Comparison of ENCODE assay signal across 9 mouse cellular contexts in the genomic region with DNA sequence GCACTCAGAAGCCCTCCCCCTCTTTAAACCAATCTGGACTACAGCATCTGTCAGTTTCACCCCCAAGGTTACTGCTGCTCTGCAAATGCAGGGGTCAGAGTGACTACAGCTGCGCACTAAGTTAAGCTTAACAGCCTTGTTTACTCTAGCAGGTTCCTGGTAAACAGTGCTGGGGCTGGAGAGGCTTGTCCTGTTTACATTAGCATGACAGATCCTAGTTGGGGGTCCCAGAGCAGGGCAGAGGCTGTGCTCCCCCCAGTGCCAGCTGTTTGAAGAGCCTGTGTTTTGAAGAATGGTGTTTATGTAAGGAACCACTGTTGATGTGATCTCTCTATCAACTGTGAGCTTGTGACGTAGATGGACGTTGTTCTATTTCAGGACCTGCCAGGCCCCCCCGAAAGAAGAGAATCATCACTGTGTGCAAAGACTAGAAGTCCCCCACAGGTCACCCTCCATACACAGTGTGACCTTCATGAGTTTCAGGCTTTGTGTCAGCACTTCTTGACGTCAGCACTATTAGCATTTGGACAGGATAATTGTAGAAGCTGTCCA.
A peak's percentile ranks its signal among the peaks of the same experiment; 100 is the strongest.
DNase-seq lines count a peak whose midpoint lies in the region; ATAC-seq and TF ChIP-seq lines count a peak whose summit lies in the region.
"Had no signal": no experiment of that assay in that cellular context is flagged by ENCODE, and none has a peak within 500 bp of the region (broad histone marks: within the 10 kb centered on the region; RNA-seq: fewer than 3 reads in every experiment).

No protein-coding gene starts in this region.

- 0 out of 2 replicates have a peak, but pooled peaks have one; percentile 14 for ATAC-seq in heart, embryonic 11.5 days (replicated peaks; ENCODE audit: insufficient number of reproducible peaks, low FRiP score, low TSS enrichment)
- ATAC-seq in midbrain, embryonic 12.5 days (ENCODE audit: low FRiP score, low read depth) = peak; percentile 44; the same call in 1 of the 2 replicates
- no peak for ATAC-seq in midbrain, embryonic 16.5 days
- peak; percentile 97 for ATAC-seq in lung, embryonic 14.5 days (ENCODE audit: insufficient read depth)

- 9% methylated on average over 5 of the region's 5 CpGs for WGBS in heart, embryonic 11.5 days (ENCODE audit: insufficient replicate concordance)
- WGBS in midbrain, embryonic 12.5 days = 35% methylated on average over 5 of the region's 5 CpGs
- 44% methylated on average over 5 of the region's 5 CpGs for WGBS in midbrain, embryonic 16.5 days
- 5% methylated on average over 5 of the region's 5 CpGs for WGBS in lung, embryonic 14.5 days

- DNase-seq in heart, adult 9 months (ENCODE audit: low spot score in 2 of 2) = no peak
- peak; percentile 90 for DNase-seq in lung, embryonic 14.5 days
- DNase-seq in thymus, postnatal 4 days = no peak
- DNase-seq in cerebellum, adult 9-11 months = no peak
- no peak for DNase-seq in spleen, adult 18-20 months
- DNase-seq: cerebellum, postnatal 25 days had no signal

- H3K36me3 ChIP-seq in heart, embryonic 11.5 days (ENCODE audit: control insufficient read depth, insufficient read depth, low read length) = no peaks in the 10 kb centered on the region
- H3K36me3 ChIP-seq in midbrain, embryonic 12.5 days = no peaks in the 10 kb centered on the region
- no peaks in the 10 kb centered on the region for H3K36me3 ChIP-seq in midbrain, embryonic 16.5 days (ENCODE audit: control insufficient read depth, insufficient read depth, low read length)
- no peaks in the 10 kb centered on the region for H3K36me3 ChIP-seq in lung, embryonic 14.5 days (ENCODE audit: insufficient read depth)

- H3K9me3 ChIP-seq in heart, embryonic 11.5 days (replicated peaks; ENCODE audit: control insufficient read depth, low read length) = no peaks in the 10 kb centered on the region
- no peaks in the 10 kb centered on the region for H3K9me3 ChIP-seq in midbrain, embryonic 12.5 days
- H3K9me3 ChIP-seq in midbrain, embryonic 16.5 days (replicated peaks; ENCODE audit: control insufficient read depth, low read length, poor library complexity, severe bottlenecking) = no peaks in the 10 kb centered on the region
- no peaks in the 10 kb centered on the region for H3K9me3 ChIP-seq in lung, embryonic 14.5 days (ENCODE audit: low read depth, low read length)

- peaks cover 13% of the 10 kb centered on the region for H3K4me1 ChIP-seq in heart, embryonic 11.5 days (ENCODE audit: control insufficient read depth, insufficient read depth, low read length)
- H3K4me1 ChIP-seq in midbrain, embryonic 12.5 days = peaks cover 13% of the 10 kb centered on the region
- no peaks in the 10 kb centered on the region for H3K4me1 ChIP-seq in midbrain, embryonic 16.5 days (ENCODE audit: control insufficient read depth, insufficient read depth, low read length)
- H3K4me1 ChIP-seq in lung, embryonic 14.5 days (ENCODE audit: insufficient read depth) = peaks cover 9% of the 10 kb centered on the region; the same call in 1 of the 2 replicates

- H3K27me3 ChIP-seq in heart, embryonic 11.5 days (ENCODE audit: control insufficient read depth, insufficient read depth, low read length) = no peaks in the 10 kb centered on the region
- no peaks in the 10 kb centered on the region for H3K27me3 ChIP-seq in midbrain, embryonic 12.5 days
- no peaks in the 10 kb centered on the region for H3K27me3 ChIP-seq in midbrain, embryonic 16.5 days (ENCODE audit: control insufficient read depth, insufficient read depth, low read depth, low read length)
- H3K27me3 ChIP-seq in lung, embryonic 14.5 days (ENCODE audit: insufficient read depth, low read length) = no peaks in the 10 kb centered on the region

- no peak overlapping the region for H3K4me2 ChIP-seq in heart, embryonic 11.5 days
- no peak overlapping the region for H3K4me2 ChIP-seq in midbrain, embryonic 12.5 days (replicated peaks)
- H3K4me2 ChIP-seq in midbrain, embryonic 16.5 days (ENCODE audit: low read length) = no peak overlapping the region
- peak overlapping the region; percentile 21; the same call in 1 of the 2 replicates for H3K4me2 ChIP-seq in lung, embryonic 14.5 days

- TF ChIP-seq CTCF in lung, embryonic 14.5 days (IDR thresholded peaks at IDR 0.05; ENCODE audit: low read depth) = no peak

- no peak overlapping the region for H3K9ac ChIP-seq in heart, embryonic 11.5 days (ENCODE audit: low read depth, low read length)
- H3K9ac ChIP-seq in midbrain, embryonic 12.5 days (replicated peaks) = no peak overlapping the region
- H3K9ac ChIP-seq in midbrain, embryonic 16.5 days (ENCODE audit: low read depth, low read length) = no peak overlapping the region
- no peak overlapping the region for H3K9ac ChIP-seq in lung, embryonic 14.5 days

- no peak overlapping the region for H3K4me3 ChIP-seq in heart, embryonic 11.5 days (ENCODE audit: low read depth, low read length)
- H3K4me3 ChIP-seq in midbrain, embryonic 12.5 days = no peak overlapping the region
- H3K4me3 ChIP-seq in midbrain, embryonic 16.5 days (ENCODE audit: low read depth, low read length) = no peak overlapping the region
- no peak overlapping the region for H3K4me3 ChIP-seq in lung, embryonic 14.5 days (ENCODE audit: low read depth, low read length)

- no peak overlapping the region for H3K27ac ChIP-seq in heart, embryonic 11.5 days (ENCODE audit: low read depth, low read length)
- no peak overlapping the region for H3K27ac ChIP-seq in midbrain, embryonic 12.5 days (replicated peaks)
- no peak overlapping the region for H3K27ac ChIP-seq in midbrain, embryonic 16.5 days (ENCODE audit: low read length)
- peak overlapping the region; percentile 63 for H3K27ac ChIP-seq in lung, embryonic 14.5 days (ENCODE audit: low read depth)
